Mouse (Mus musculus): Measurements from ENCODE around the gene Timm8b.

GRCm38 (mm10) chr9:50604338-50604737 lies 628 bp downstream of the Timm8b start:
- TF ChIP-seq CTCF (IDR thresholded peaks at IDR 0.05; ENCODE audit: extremely low read depth, insufficient read length, insufficient replicate concordance, low read depth, low read length), result no peak
- no peak for TF ChIP-seq POLR2A (IDR thresholded peaks at IDR 0.05; ENCODE audit: low read depth, low read length)

Data from small intestine, adult 2 months (tissue).